Mouse (Mus musculus) cerebellum, postnatal 10 days (tissue): ENCODE measurements around the gene Tmem8b.

Source experiments
- DNase-seq, 2 experiments: peaks; one replicate each; pipeline ENCODE4 v3.0.0; 2021; ENCODE audit warnings: mixed read lengths in 2 of 2

Gene Tmem8b

GRCm38 (mm10) chr4:43722191-43722590 is 53.4 kb downstream of the Tmem8b start:
- no peak for DNase-seq

- peak; percentile 69 to 82 for DNase-seq
These were observed 56.0 kb downstream of the Tmem8b start for GRCm38 (mm10) chr4:43724764-43725163.

GRCm38 (mm10) chr4:43726228-43726993 is 57.6 kb downstream of the Tmem8b start:
- no peak for DNase-seq

- DNase-seq: no peak
These were observed 58.2 kb downstream of the Tmem8b start, which contains the start of gene Hrct1 for GRCm38 (mm10) chr4:43726995-43727394. Gene Hrct1 (plus strand): TSS chr4:43727188.

- DNase-seq: no peak
These were observed 59.2 kb downstream of the Tmem8b start for GRCm38 (mm10) chr4:43727718-43728575.

- DNase-seq: no peak
These were observed 59.8 kb downstream of the Tmem8b start for GRCm38 (mm10) chr4:43728576-43728954.

GRCm38 (mm10) chr4:43729126-43729525 is 60.4 kb downstream of the Tmem8b start:
- no peak for DNase-seq

- DNase-seq: no peak
These were observed 61.2 kb downstream of the Tmem8b start, which contains the start of gene Spaar for GRCm38 (mm10) chr4:43729794-43730550. Gene Spaar (plus strand): TSS chr4:43730034.

- no peak for DNase-seq
These were observed 62.1 kb downstream of the Tmem8b start for GRCm38 (mm10) chr4:43730750-43731297.

- no peak for DNase-seq
These were observed 63.4 kb downstream of the Tmem8b start for GRCm38 (mm10) chr4:43732171-43732570.

- DNase-seq: no peak
These were observed 64.4 kb downstream of the Tmem8b start for GRCm38 (mm10) chr4:43733186-43733585.

GRCm38 (mm10) chr4:43737144-43737543 is 68.4 kb downstream of the Tmem8b start:
- no peak for DNase-seq

- DNase-seq: no peak
These were observed 70.4 kb downstream of the Tmem8b start for GRCm38 (mm10) chr4:43738989-43739674.

- DNase-seq: no peak
These were observed 72.8 kb downstream of the Tmem8b start for GRCm38 (mm10) chr4:43741526-43741925.
